Mouse (Mus musculus) E14TG2a.4 (cell line): ENCODE results near the gene Ube2h.

Source experiments
- CTCF ChIP-seq: conservative IDR thresholded peaks from 2 replicates; pipeline ENCODE4 v1.5.1; 2014; ENCODE audit warnings: low read length
- NANOG ChIP-seq: IDR thresholded peaks from 2 replicates; pipeline ENCODE4 v1.6.1; 2014; ENCODE audit warnings: borderline replicate concordance, low read length, mixed read lengths
- POU5F1 ChIP-seq: IDR thresholded peaks from 2 replicates; pipeline ENCODE4 v1.6.1; 2014; ENCODE audit warnings: low read length, borderline replicate concordance

DNA sequence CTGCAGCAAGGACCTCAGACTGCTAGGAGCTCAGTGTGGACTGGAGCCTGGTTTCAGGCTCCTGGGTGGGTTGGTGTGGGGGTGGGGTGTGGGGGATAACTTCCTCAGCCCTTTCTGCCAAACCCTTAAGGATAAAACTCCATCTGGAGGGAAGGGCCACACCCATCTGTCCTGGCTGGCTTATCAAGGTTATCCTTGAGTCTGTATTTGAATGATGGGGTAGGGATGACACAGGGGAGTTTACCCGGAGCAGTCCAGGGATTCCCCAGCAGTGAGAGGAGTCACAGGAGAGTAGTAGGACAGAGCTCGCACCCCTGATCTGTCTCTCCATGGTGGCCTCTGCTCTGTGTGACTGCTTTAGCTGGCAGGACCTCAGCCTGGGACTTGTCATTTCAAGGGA, 124.0 kb downstream of the Ube2h start:
- TF ChIP-seq CTCF (no peak), POU5F1 (no peak), NANOG (no peak)
